Mouse (Mus musculus): ENCODE data around the gene Coro2b. TPM values are rescaled to one million over a fixed set of nuclear protein-coding genes. Genes with fewer than 3 reads are reported as not detected.

The Coro2b gene
- 4.8 and 6.2 TPM in 2 replicates for total RNA-seq (2012; rRNA removed)

GRCm38 (mm10) chr9:62536655-62537631, at the start of gene Coro2b:
Coro2b (minus strand) TSS chr9:62537044.
- Histone ChIP-seq H3K9ac (ENCODE audit: insufficient read depth, low read depth, low read length, poor library complexity, severe bottlenecking) (peak within 1 kb of the TSS; percentile 76), H3K36me3 (ENCODE audit: control insufficient read depth, insufficient read depth, low read length, poor library complexity, severe bottlenecking) (no peaks in the 10 kb centered on the region), H3K4me1 (ENCODE audit: control insufficient read depth in 2 of 2, insufficient read depth in 2 of 2, low read length in 2 of 2, poor library complexity in 1 of 2) (peaks cover 4 to 32% of the 10 kb centered on the region in 2 experiments; a peak in 3 of 4 replicates), H3K4me3 (ENCODE audit: insufficient read depth in 1 of 2, low read depth in 1 of 2, low read length in 2 of 2, poor library complexity in 1 of 2, severe bottlenecking in 1 of 2) (peak within 1 kb of the TSS; percentile 82 to 84), H3K9me3 (ENCODE audit: control insufficient read depth, insufficient read depth, low read depth, low read length) (no peaks in the 10 kb centered on the region), H3K27ac (ENCODE audit: insufficient read depth, low read depth, low read length, poor library complexity, severe bottlenecking) (no peak within 1 kb of the TSS)
- no peak for DNase-seq (ENCODE audit: low read depth, low spot score)
- no peak for TF ChIP-seq CHD2 (IDR thresholded peaks at IDR 0.05; ENCODE audit: low read depth, low read length)
- TF ChIP-seq ZC3H11A (IDR thresholded peaks at IDR 0.05; ENCODE audit: borderline replicate concordance, low read depth, low read length), result no peak
- TF ChIP-seq MAFK (IDR thresholded peaks at IDR 0.05; ENCODE audit: insufficient read depth, low read depth, low read length), result no peak
- no peak for TF ChIP-seq ZNF384 (IDR thresholded peaks at IDR 0.05; ENCODE audit: low read depth, low read length)
- TF ChIP-seq HCFC1 (IDR thresholded peaks at IDR 0.05; ENCODE audit: borderline replicate concordance, insufficient read depth, low read length), result no peak
- in situ Hi-C loops (cut with MboI; ENCODE audit: low sequenced_read_pairs in 2 of 2, unreplicated experiment in 2 of 2), result no loop called here

- Histone ChIP-seq H3K4me1 (ENCODE audit: control insufficient read depth in 2 of 2, insufficient read depth in 2 of 2, low read length in 2 of 2, poor library complexity in 1 of 2) (no peaks in the 10 kb centered on the region), H3K9ac (ENCODE audit: insufficient read depth, low read depth, low read length, poor library complexity, severe bottlenecking) (no peak overlapping the region), H3K9me3 (ENCODE audit: control insufficient read depth, insufficient read depth, low read depth, low read length) (no peaks in the 10 kb centered on the region), H3K27ac (ENCODE audit: insufficient read depth, low read depth, low read length, poor library complexity, severe bottlenecking) (no peak overlapping the region), H3K4me3 (ENCODE audit: insufficient read depth in 1 of 2, low read depth in 1 of 2, low read length in 2 of 2, poor library complexity in 1 of 2, severe bottlenecking in 1 of 2) (no peak overlapping the region), H3K36me3 (ENCODE audit: control insufficient read depth, insufficient read depth, low read length, poor library complexity, severe bottlenecking) (no peaks in the 10 kb centered on the region)
- no peak for DNase-seq (ENCODE audit: low read depth, low spot score)
- TF ChIP-seq HCFC1 (IDR thresholded peaks at IDR 0.05; ENCODE audit: borderline replicate concordance, insufficient read depth, low read length) (no peak), ZNF384 (IDR thresholded peaks at IDR 0.05; ENCODE audit: low read depth, low read length) (no peak), CHD2 (IDR thresholded peaks at IDR 0.05; ENCODE audit: low read depth, low read length) (no peak), MAFK (IDR thresholded peaks at IDR 0.05; ENCODE audit: insufficient read depth, low read depth, low read length) (no peak)
- in situ Hi-C loops (cut with MboI; ENCODE audit: low sequenced_read_pairs in 2 of 2, unreplicated experiment in 2 of 2), result no loop called here
Measured at GRCm38 (mm10) chr9:62577558-62577957, 40.7 kb upstream of the Coro2b start.

- no peaks in the 10 kb centered on the region for H3K4me1 ChIP-seq (ENCODE audit: control insufficient read depth in 2 of 2, insufficient read depth in 2 of 2, low read length in 2 of 2, poor library complexity in 1 of 2)
- peak overlapping the region; percentile 12; the same call in 1 of the 2 replicates for H3K27ac ChIP-seq (ENCODE audit: insufficient read depth, low read depth, low read length, poor library complexity, severe bottlenecking)
- no peak for DNase-seq (ENCODE audit: low read depth, low spot score)
- no peaks in the 10 kb centered on the region for H3K36me3 ChIP-seq (ENCODE audit: control insufficient read depth, insufficient read depth, low read length, poor library complexity, severe bottlenecking)
- in situ Hi-C loops (cut with MboI; ENCODE audit: low sequenced_read_pairs in 2 of 2, unreplicated experiment in 2 of 2), result no loop called here
- TF ChIP-seq ZC3H11A (IDR thresholded peaks at IDR 0.05; ENCODE audit: borderline replicate concordance, low read depth, low read length) (no peak), HCFC1 (IDR thresholded peaks at IDR 0.05; ENCODE audit: borderline replicate concordance, insufficient read depth, low read length) (no peak), CHD2 (IDR thresholded peaks at IDR 0.05; ENCODE audit: low read depth, low read length) (no peak), ZNF384 (IDR thresholded peaks at IDR 0.05; ENCODE audit: low read depth, low read length) (no peak), MAFK (IDR thresholded peaks at IDR 0.05; ENCODE audit: insufficient read depth, low read depth, low read length) (no peak)
- no peak overlapping the region for H3K4me3 ChIP-seq (ENCODE audit: insufficient read depth in 1 of 2, low read depth in 1 of 2, low read length in 2 of 2, poor library complexity in 1 of 2, severe bottlenecking in 1 of 2)
- H3K9ac ChIP-seq (ENCODE audit: insufficient read depth, low read depth, low read length, poor library complexity, severe bottlenecking), result no peak overlapping the region
- H3K9me3 ChIP-seq (ENCODE audit: control insufficient read depth, insufficient read depth, low read depth, low read length), result no peaks in the 10 kb centered on the region
Measured at GRCm38 (mm10) chr9:62569121-62569520, 32.3 kb upstream of the Coro2b start.

- H3K36me3 ChIP-seq (ENCODE audit: control insufficient read depth, insufficient read depth, low read length, poor library complexity, severe bottlenecking), result no peaks in the 10 kb centered on the region
- H3K9me3 ChIP-seq (ENCODE audit: control insufficient read depth, insufficient read depth, low read depth, low read length), result no peaks in the 10 kb centered on the region
- no peak overlapping the region for H3K27ac ChIP-seq (ENCODE audit: insufficient read depth, low read depth, low read length, poor library complexity, severe bottlenecking)
- H3K9ac ChIP-seq (ENCODE audit: insufficient read depth, low read depth, low read length, poor library complexity, severe bottlenecking), result no peak overlapping the region
- TF ChIP-seq ZNF384 (IDR thresholded peaks at IDR 0.05; ENCODE audit: low read depth, low read length), result no peak
- TF ChIP-seq CHD2 (IDR thresholded peaks at IDR 0.05; ENCODE audit: low read depth, low read length), result no peak
- no peak for TF ChIP-seq ZC3H11A (IDR thresholded peaks at IDR 0.05; ENCODE audit: borderline replicate concordance, low read depth, low read length)
- no peak for TF ChIP-seq MAFK (IDR thresholded peaks at IDR 0.05; ENCODE audit: insufficient read depth, low read depth, low read length)
- TF ChIP-seq HCFC1 (IDR thresholded peaks at IDR 0.05; ENCODE audit: borderline replicate concordance, insufficient read depth, low read length), result peak; percentile 69; the same call in 1 of the 2 replicates
- no peak overlapping the region for H3K4me3 ChIP-seq (ENCODE audit: insufficient read depth in 1 of 2, low read depth in 1 of 2, low read length in 2 of 2, poor library complexity in 1 of 2, severe bottlenecking in 1 of 2)
- H3K4me1 ChIP-seq (ENCODE audit: control insufficient read depth in 2 of 2, insufficient read depth in 2 of 2, low read length in 2 of 2, poor library complexity in 1 of 2), result no peaks in the 10 kb centered on the region
- no peak for DNase-seq (ENCODE audit: low read depth, low spot score)
- in situ Hi-C loops (cut with MboI; ENCODE audit: low sequenced_read_pairs in 2 of 2, unreplicated experiment in 2 of 2), result no loop called here
Measured at GRCm38 (mm10) chr9:62567818-62568217, 31.0 kb upstream of the Coro2b start.

Measured in ES-E14 (cell line).